Mouse (Mus musculus): ENCODE data around the gene Ubl7.

GRCm38 (mm10) chr9:57939431-57940348 lies 28.9 kb downstream of the Ubl7 start, which contains the start of gene Sema7a:
- no peak for TF ChIP-seq ZC3H11A (IDR thresholded peaks at IDR 0.05; ENCODE audit: borderline replicate concordance, low read depth, low read length)
- TF ChIP-seq CHD2 (IDR thresholded peaks at IDR 0.05; ENCODE audit: low read depth, low read length) = no peak
